Mouse (Mus musculus) hindbrain, postnatal 0 days (tissue): ENCODE measurements at regions not wholly inside any gene's neighbourhood (a gene's known extent, or its start where the extent isn't known, plus 50 kb on each side); places are given as distances from the start of the nearest gene placed in this dataset.
A peak's percentile ranks its signal among the peaks of the same experiment; 100 is the strongest.

ENCODE experiments used
- ATAC-seq: fragments of 200-750 bp; cut with Nextera tagmentation; 2 replicates; pipeline ENCODE4 v1.8.0; 2017; ENCODE audit warnings: mild to moderate bottlenecking, moderate TSS enrichment, moderate library complexity
- DNase-seq: peaks from one replicate; pipeline ENCODE4 v3.0.0-alpha.2; 2015; ENCODE audit warnings: low spot score
- H3K27ac ChIP-seq: fragments of 300-500 bp; sonication (generic); 2 replicates; pipeline ENCODE4 v1.5.1; 2014; ENCODE audit warnings: mild to moderate bottlenecking
- H3K27me3 ChIP-seq: fragments of 300-500 bp; sonication (generic); 2 replicates; pipeline ENCODE4 v1.6.1; 2014; ENCODE audit warnings: low read length, mixed read lengths; ENCODE audit not compliant: insufficient read depth
- H3K36me3 ChIP-seq: fragments of 300-500 bp; sonication (generic); 2 replicates; pipeline ENCODE4 v1.6.1; 2014; ENCODE audit warnings: low read length, mixed read lengths; ENCODE audit not compliant: insufficient read depth
- H3K4me1 ChIP-seq: fragments of 300-500 bp; sonication (generic); 2 replicates; pipeline ENCODE4 v1.6.1; 2014; ENCODE audit warnings: antibody characterized with exemption, low read length, mixed read lengths; ENCODE audit not compliant: insufficient read depth
- H3K4me2 ChIP-seq: fragments of 300-500 bp; sonication (generic); 2 replicates; pipeline ENCODE4 v1.6.1; 2014; ENCODE audit warnings: low read depth, mild to moderate bottlenecking, low read length, moderate library complexity, mixed read lengths
- H3K4me3 ChIP-seq: fragments of 300-500 bp; sonication (generic); 2 replicates; pipeline ENCODE4 v1.5.1; 2014; ENCODE audit warnings: low read length
- H3K9ac ChIP-seq: fragments of 300-500 bp; sonication (generic); replicated peaks from 2 replicates; pipeline ENCODE4 v1.6.1; 2014; ENCODE audit warnings: mild to moderate bottlenecking, low read length, moderate library complexity, mixed read lengths
- H3K9me3 ChIP-seq: fragments of 300-500 bp; sonication (generic); 2 replicates; pipeline ENCODE4 v1.6.1; 2016; ENCODE audit warnings: low read length, mixed read lengths
- CTCF ChIP-seq: IDR thresholded peaks from 2 replicates; pipeline ENCODE4 v1.5.1; 2016; ENCODE audit warnings: antibody characterized with exemption, control low read depth, low read depth
- WGBS: fragments of 180-500 bp; shearing (Covaris S2); extraction: QIAGEN DNeasy Blood & Tissue Kit; methylation state at CpG from one replicate; pipeline ENCODE4 v1.1.7; 2014; 5-methylcytosine and 5-hydroxymethylcytosine counted together

GRCm38 (mm10) chr3:22995833-22996232 is 919.4 kb downstream of the Tbl1xr1 start:
- Histone ChIP-seq H3K9ac (no peak overlapping the region), H3K4me2 (no peak overlapping the region), H3K9me3 (no peaks in the 10 kb centered on the region), H3K27me3 (no peaks in the 10 kb centered on the region), H3K4me1 (no peaks in the 10 kb centered on the region), H3K27ac (no peak overlapping the region), H3K36me3 (no peaks in the 10 kb centered on the region), H3K4me3 (no peak overlapping the region)
- 77% methylated on average over 5 of the region's 5 CpGs for WGBS
- ATAC-seq (no peak), DNase-seq (no peak)
- no peak for TF ChIP-seq CTCF

- ATAC-seq = peak; percentile 67; the same call in 1 of the 2 replicates
Measured at GRCm38 (mm10) chr3:23001071-23001470, 924.6 kb downstream of the Tbl1xr1 start.

GRCm38 (mm10) chr3:23032064-23032463 is 955.6 kb downstream of the Tbl1xr1 start:
- H3K4me1 ChIP-seq = no peaks in the 10 kb centered on the region
- H3K4me2 ChIP-seq = no peak overlapping the region
- no peaks in the 10 kb centered on the region for H3K9me3 ChIP-seq
- ATAC-seq (no peak), DNase-seq (no peak)
- no peak overlapping the region for H3K9ac ChIP-seq
- 85% methylated on average over 2 of the region's 2 CpGs for WGBS
- H3K36me3 ChIP-seq = no peaks in the 10 kb centered on the region
- no peak overlapping the region for H3K4me3 ChIP-seq
- no peak for TF ChIP-seq CTCF
- H3K27me3 ChIP-seq = no peaks in the 10 kb centered on the region
- H3K27ac ChIP-seq = no peak overlapping the region

More at GRCm38 (mm10) chr3:23001071-23001470, 924.6 kb downstream of the Tbl1xr1 start:
- 0 out of 2 replicates have a peak, but pooled peaks have one; percentile 1 for TF ChIP-seq CTCF
- Histone ChIP-seq H3K36me3 (no peaks in the 10 kb centered on the region), H3K27me3 (no peaks in the 10 kb centered on the region), H3K27ac (no peak overlapping the region), H3K9ac (no peak overlapping the region), H3K4me2 (no peak overlapping the region), H3K9me3 (no peaks in the 10 kb centered on the region), H3K4me3 (no peak overlapping the region), H3K4me1 (no peaks in the 10 kb centered on the region)
- WGBS = 54% methylated on average over 3 of the region's 3 CpGs
- peak; percentile 75 for DNase-seq

- TF ChIP-seq CTCF = peak; percentile 66
- H3K36me3 ChIP-seq = no peaks in the 10 kb centered on the region
- ATAC-seq (no peak), DNase-seq (peak; percentile 79)
- H3K4me1 ChIP-seq = no peaks in the 10 kb centered on the region
- no peak overlapping the region for H3K4me3 ChIP-seq
- no peaks in the 10 kb centered on the region for H3K9me3 ChIP-seq
- no peak overlapping the region for H3K9ac ChIP-seq
- H3K4me2 ChIP-seq = no peak overlapping the region
- 56% methylated on average over 6 of the region's 6 CpGs for WGBS
- no peak overlapping the region for H3K27ac ChIP-seq
- no peaks in the 10 kb centered on the region for H3K27me3 ChIP-seq
Measured at GRCm38 (mm10) chr3:23063180-23063965, 986.9 kb downstream of the Tbl1xr1 start.

GRCm38 (mm10) chr3:23071486-23071885 is 995.0 kb downstream of the Tbl1xr1 start:
- TF ChIP-seq CTCF = no peak
- ATAC-seq (no peak), DNase-seq (no peak)
- H3K27ac ChIP-seq = no peak overlapping the region
- H3K4me2 ChIP-seq = no peak overlapping the region
- no peak overlapping the region for H3K4me3 ChIP-seq
- no peaks in the 10 kb centered on the region for H3K36me3 ChIP-seq
- no peaks in the 10 kb centered on the region for H3K27me3 ChIP-seq
- 93% methylated on average over 2 of the region's 2 CpGs for WGBS
- H3K9ac ChIP-seq = no peak overlapping the region
- H3K9me3 ChIP-seq = no peaks in the 10 kb centered on the region
- no peaks in the 10 kb centered on the region for H3K4me1 ChIP-seq
